In genomic region chr6:70709338-70710055, GRCm38 (mm10) we compare ENCODE assay signal across 8 mouse cellular contexts.
A peak's percentile ranks its signal among the peaks of the same experiment; 100 is the strongest.
DNase-seq lines count a peak whose midpoint lies in the region; ATAC-seq lines count a peak whose summit lies in the region.

No protein-coding gene starts in this region.

- intact Hi-C loops in heart, postnatal 36 days (cut with DNase I) = loop anchor here (5.0 to 10.0 kb wide), 2 partner anchors 98 to 175 kb away; no protein-coding TSS in a partner anchor

- H3K79me2 ChIP-seq in macrophage (ENCODE audit: inconsistent target) = no peaks in the 10 kb centered on the region

- no peaks in the 10 kb centered on the region for H3K27me3 ChIP-seq in embryonic facial prominence, embryonic 11.5 days (ENCODE audit: control insufficient read depth, insufficient read depth, low read length)

- no peaks in the 10 kb centered on the region for H3K9me3 ChIP-seq in embryonic facial prominence, embryonic 11.5 days (replicated peaks; ENCODE audit: control insufficient read depth, low read length)

- H3K9ac ChIP-seq in embryonic facial prominence, embryonic 11.5 days (replicated peaks; ENCODE audit: low read length) = no peak overlapping the region

- H3K4me1 ChIP-seq in embryonic facial prominence, embryonic 11.5 days (ENCODE audit: control insufficient read depth, insufficient read depth, low read length) = no peaks in the 10 kb centered on the region

- ATAC-seq in embryonic facial prominence, embryonic 11.5 days (replicated peaks; ENCODE audit: insufficient number of reproducible peaks, low FRiP score, low TSS enrichment, low read depth) = peak; percentile 75; the same call in 1 of the 2 replicates

- 20% methylated on average over 7 of the region's 7 CpGs for WGBS in embryonic facial prominence, embryonic 11.5 days
- 7% methylated on average over 7 of the region's 7 CpGs for WGBS in large intestine, adult 2 months
- WGBS in macrophage (ENCODE audit: missing documents) = 18% methylated on average over 7 of the region's 7 CpGs

- H3K4me2 ChIP-seq in embryonic facial prominence, embryonic 11.5 days (ENCODE audit: low read depth, low read length) = no peak overlapping the region

- peak; percentile 18 to 54 for DNase-seq in frontal cortex, adult 2 months (ENCODE audit: extremely low spot score in 1 of 2, low spot score in 1 of 2)
- no peak for DNase-seq in frontal cortex, postnatal 25 days (ENCODE audit: low spot score in 2 of 2)
- DNase-seq in adrenal gland, postnatal 14 days = peak; percentile 48
- peak; percentile 47 for DNase-seq in embryonic facial prominence, embryonic 11.5 days (ENCODE audit: low spot score)
- DNase-seq in heart, postnatal 36 days = peak; percentile 15 to 39
- peak; percentile 40 for DNase-seq in large intestine, adult 2 months (ENCODE audit: low read depth, low spot score)
- DNase-seq in right cerebral cortex, postnatal 4 days = peak; percentile 5

- H3K4me3 ChIP-seq in embryonic facial prominence, embryonic 11.5 days (ENCODE audit: low read depth, low read length) = no peak overlapping the region
- no peak overlapping the region for H3K4me3 ChIP-seq in macrophage (ENCODE audit: inconsistent target)

- H3K27ac ChIP-seq in embryonic facial prominence, embryonic 11.5 days (replicated peaks; ENCODE audit: low read depth, low read length) = no peak overlapping the region
- 0 out of 2 replicates have a peak overlapping the region, but pooled peaks have one; percentile 7 for H3K27ac ChIP-seq in macrophage

- H3K36me3 ChIP-seq in embryonic facial prominence, embryonic 11.5 days (replicated peaks; ENCODE audit: control insufficient read depth, insufficient read depth, low read depth, low read length) = no peaks in the 10 kb centered on the region
- H3K36me3 ChIP-seq in macrophage (ENCODE audit: inconsistent target) = no peaks in the 10 kb centered on the region

Comparison
In these comparisons a context has a peak if more than half of its experiments do, and no peak if none do; other contexts are left out.
1. DNase-seq: peak in frontal cortex, adult 2 months (2 of 2), adrenal gland, postnatal 14 days (single experiment), embryonic facial prominence, embryonic 11.5 days (single experiment), heart, postnatal 36 days (2 of 2), large intestine, adult 2 months (single experiment) and right cerebral cortex, postnatal 4 days (single experiment); none in frontal cortex, postnatal 25 days (0 of 2).